Comparison of ENCODE assay signal across 9 mouse cellular contexts in genomic region chr2:94254102-94254501, GRCm38 (mm10).
DNase-seq lines count a peak whose midpoint lies in the region; ATAC-seq and TF ChIP-seq lines count a peak whose summit lies in the region.
"Had no signal": no experiment of that assay in that cellular context is flagged by ENCODE, and none has a peak within 500 bp of the region (broad histone marks: within the 10 kb centered on the region; RNA-seq: fewer than 3 reads in every experiment).

No protein-coding gene starts in this region.

- no peaks in the 10 kb centered on the region for H3K79me2 ChIP-seq in liver, adult 2 months (ENCODE audit: control insufficient read depth, insufficient read depth, low read length)

- no peak for DNase-seq in forebrain, embryonic 11.5 days (ENCODE audit: low spot score)
- no peak for DNase-seq in forebrain, embryonic 10.5 days (ENCODE audit: extremely low spot score, low spot score)
- peak; percentile 8 for DNase-seq in liver, adult 2 months (ENCODE audit: extremely low read depth, low read depth, low spot score)
- no peak for DNase-seq in liver, embryonic 11.5 days (ENCODE audit: low spot score)
- no peak for DNase-seq in G1E (ENCODE audit: low spot score)
- DNase-seq in induced T-regulatory cell, adult 2 months (ENCODE audit: low read depth): peak; percentile 46
- no peak for DNase-seq in thymus, adult 18-20 months
- no peak for DNase-seq in urinary bladder, postnatal 36 days (ENCODE audit: low spot score in 2 of 2)

- no peak overlapping the region for H3K4me3 ChIP-seq in forebrain, embryonic 11.5 days (ENCODE audit: low read depth, low read length)
- H3K4me3 ChIP-seq in forebrain, embryonic 10.5 days: no peak overlapping the region
- no peak overlapping the region for H3K4me3 ChIP-seq in liver, adult 2 months (ENCODE audit: insufficient read depth, low read depth, low read length)
- no peak overlapping the region for H3K4me3 ChIP-seq in liver, embryonic 11.5 days (ENCODE audit: low read depth, low read length)
- H3K4me3 ChIP-seq in G1E (ENCODE audit: low read depth, low read length): no peak overlapping the region
- H3K4me3 ChIP-seq: myocyte had no signal

- no peak overlapping the region for H3K27ac ChIP-seq in forebrain, embryonic 11.5 days (ENCODE audit: low read depth, low read length)
- H3K27ac ChIP-seq in forebrain, embryonic 10.5 days: no peak overlapping the region
- no peak overlapping the region for H3K27ac ChIP-seq in liver, adult 2 months (replicated peaks; ENCODE audit: insufficient read depth, low read depth, low read length)
- no peak overlapping the region for H3K27ac ChIP-seq in liver, embryonic 11.5 days (ENCODE audit: low read depth, low read length)

- H3K4me2 ChIP-seq in forebrain, embryonic 11.5 days (ENCODE audit: low read depth, low read length, severe bottlenecking): no peak overlapping the region
- no peak overlapping the region for H3K4me2 ChIP-seq in liver, embryonic 11.5 days

- no peak for TF ChIP-seq POLR2A in liver, adult 2 months (IDR thresholded peaks at IDR 0.05; ENCODE audit: extremely low read depth, insufficient read depth, low read length)

- 0 out of 2 replicates have a peak, but pooled peaks have one; percentile 24 for ATAC-seq in forebrain, embryonic 11.5 days (replicated peaks; ENCODE audit: low FRiP score)
- ATAC-seq in liver, embryonic 11.5 days (replicated peaks; ENCODE audit: low FRiP score): no peak
- no peak for ATAC-seq in G1E (ENCODE audit: extremely low read depth, insufficient number of reproducible peaks, low FRiP score, poor library complexity, severe bottlenecking)

- H3K27me3 ChIP-seq in forebrain, embryonic 11.5 days (ENCODE audit: control insufficient read depth, insufficient read depth, low read length): no peaks in the 10 kb centered on the region
- H3K27me3 ChIP-seq in forebrain, embryonic 10.5 days (ENCODE audit: poor library complexity, severe bottlenecking): peaks cover 4% of the 10 kb centered on the region
- H3K27me3 ChIP-seq in liver, adult 2 months (ENCODE audit: control insufficient read depth, insufficient read depth, low read length): no peaks in the 10 kb centered on the region
- peaks cover 6% of the 10 kb centered on the region; the same call in 1 of the 2 replicates for H3K27me3 ChIP-seq in liver, embryonic 11.5 days (replicated peaks; ENCODE audit: control insufficient read depth, insufficient read depth, low read length)
- H3K27me3 ChIP-seq in G1E (ENCODE audit: insufficient read depth, low read length): no peaks in the 10 kb centered on the region

- WGBS in forebrain, embryonic 11.5 days: 26% methylated on average over 3 of the region's 3 CpGs
- 28% methylated on average over 3 of the region's 3 CpGs for WGBS in forebrain, embryonic 10.5 days
- 22% methylated on average over 3 of the region's 3 CpGs for WGBS in liver, adult 2 months
- WGBS in liver, embryonic 11.5 days: 23% methylated on average over 3 of the region's 3 CpGs

- TF ChIP-seq CTCF in liver, adult 2 months (IDR thresholded peaks at IDR 0.05; ENCODE audit: low read depth, low read length): peak; percentile 44; the same call in 1 of the 2 replicates
- TF ChIP-seq CTCF in G1E (IDR thresholded peaks at IDR 0.05; ENCODE audit: low read depth, low read length): 0 out of 2 replicates have a peak, but pooled peaks have one; percentile 24

- H3K9ac ChIP-seq in forebrain, embryonic 11.5 days (ENCODE audit: low read length): no peak overlapping the region
- H3K9ac ChIP-seq in liver, adult 2 months (ENCODE audit: low read depth, low read length): no peak overlapping the region
- H3K9ac ChIP-seq in liver, embryonic 11.5 days (ENCODE audit: low read depth, low read length): no peak overlapping the region

- H3K9me3 ChIP-seq in forebrain, embryonic 11.5 days (ENCODE audit: control insufficient read depth, low read length): no peaks in the 10 kb centered on the region
- no peaks in the 10 kb centered on the region for H3K9me3 ChIP-seq in forebrain, embryonic 10.5 days
- no peaks in the 10 kb centered on the region for H3K9me3 ChIP-seq in liver, embryonic 11.5 days (ENCODE audit: control insufficient read depth, low read length)
- no peaks in the 10 kb centered on the region for H3K9me3 ChIP-seq in G1E (replicated peaks)

- no peaks in the 10 kb centered on the region for H3K36me3 ChIP-seq in forebrain, embryonic 11.5 days (ENCODE audit: control insufficient read depth, insufficient read depth, low read length)
- peaks cover 21% of the 10 kb centered on the region for H3K36me3 ChIP-seq in forebrain, embryonic 10.5 days (replicated peaks)
- H3K36me3 ChIP-seq in liver, adult 2 months (ENCODE audit: control insufficient read depth, insufficient read depth, low read length): no peaks in the 10 kb centered on the region
- H3K36me3 ChIP-seq in liver, embryonic 11.5 days (ENCODE audit: control insufficient read depth, insufficient read depth, low read length): no peaks in the 10 kb centered on the region
- no peaks in the 10 kb centered on the region for H3K36me3 ChIP-seq in G1E (replicated peaks)

- H3K4me1 ChIP-seq in forebrain, embryonic 11.5 days (replicated peaks; ENCODE audit: control insufficient read depth, insufficient read depth, low read length): no peaks in the 10 kb centered on the region
- H3K4me1 ChIP-seq in forebrain, embryonic 10.5 days: 0 out of 2 replicates have a peak, but pooled peaks cover 5% of the 10 kb centered on the region
- H3K4me1 ChIP-seq in liver, adult 2 months (ENCODE audit: control insufficient read depth, insufficient read depth, low read length): no peaks in the 10 kb centered on the region; the same call in 1 of the 2 replicates
- H3K4me1 ChIP-seq in liver, embryonic 11.5 days (replicated peaks; ENCODE audit: control insufficient read depth, insufficient read depth, low read length): no peaks in the 10 kb centered on the region
- peaks cover 3% of the 10 kb centered on the region for H3K4me1 ChIP-seq in G1E (ENCODE audit: insufficient read depth, low read depth, low read length)

Comparison
In these comparisons a context has a peak if more than half of its experiments do, and no peak if none do; other contexts are left out.
1. DNase-seq: peak in liver, adult 2 months (single experiment) and induced T-regulatory cell, adult 2 months (single experiment); none in forebrain, embryonic 11.5 days (single experiment), forebrain, embryonic 10.5 days (single experiment), liver, embryonic 11.5 days (single experiment), G1E (single experiment), thymus, adult 18-20 months (0 of 2) and urinary bladder, postnatal 36 days (0 of 2).